ENCODE assay signal across 7 mouse cellular contexts in genomic region chr10:80140666-80141035, GRCm38 (mm10). TPM values are rescaled to one million over a fixed set of nuclear protein-coding genes. Genes with fewer than 3 reads are reported as not detected.
A peak's percentile ranks its signal among the peaks of the same experiment; 100 is the strongest.
DNase-seq lines count a peak whose midpoint lies in the region; ATAC-seq lines count a peak whose summit lies in the region.

Gene Cbarp, minus strand, starts transcription at chr10:80140835.

- no peaks in the 10 kb centered on the region for H3K9me3 ChIP-seq in lung, embryonic 16.5 days (ENCODE audit: control insufficient read depth, low read length)
- H3K9me3 ChIP-seq in embryonic facial prominence, embryonic 12.5 days, result no peaks in the 10 kb centered on the region
- no peaks in the 10 kb centered on the region for H3K9me3 ChIP-seq in intestine, embryonic 15.5 days
- H3K9me3 ChIP-seq in midbrain, embryonic 13.5 days, result no peaks in the 10 kb centered on the region

- peaks cover 30% of the 10 kb centered on the region for H3K27me3 ChIP-seq in lung, embryonic 16.5 days (ENCODE audit: control insufficient read depth, insufficient read depth, low read depth, low read length)
- H3K27me3 ChIP-seq in embryonic facial prominence, embryonic 12.5 days, result peaks cover 29% of the 10 kb centered on the region
- peaks cover 16% of the 10 kb centered on the region for H3K27me3 ChIP-seq in intestine, embryonic 15.5 days (replicated peaks)
- peaks cover 14% of the 10 kb centered on the region for H3K27me3 ChIP-seq in midbrain, embryonic 13.5 days

- no peak for ATAC-seq in lung, embryonic 16.5 days (ENCODE audit: low read depth)
- no peak for ATAC-seq in embryonic facial prominence, embryonic 12.5 days (ENCODE audit: insufficient number of reproducible peaks, insufficient read depth, low FRiP score, low TSS enrichment)
- ATAC-seq in intestine, embryonic 15.5 days, result no peak
- ATAC-seq in midbrain, embryonic 13.5 days, result no peak

- WGBS in lung, embryonic 16.5 days, result 61% methylated on average over 10 of the region's 10 CpGs
- WGBS in embryonic facial prominence, embryonic 12.5 days, result 79% methylated on average over 10 of the region's 10 CpGs
- WGBS in intestine, embryonic 15.5 days, result 64% methylated on average over 10 of the region's 10 CpGs
- 77% methylated on average over 5 of the region's 10 CpGs for WGBS in midbrain, embryonic 13.5 days

- peak within 1 kb of the TSS; percentile 96 for H3K4me2 ChIP-seq in lung, embryonic 16.5 days (ENCODE audit: low read depth, low read length)
- peak within 1 kb of the TSS; percentile 92 for H3K4me2 ChIP-seq in embryonic facial prominence, embryonic 12.5 days (replicated peaks)
- H3K4me2 ChIP-seq in intestine, embryonic 15.5 days (replicated peaks), result peak within 1 kb of the TSS; percentile 98
- peak within 1 kb of the TSS; percentile 90 for H3K4me2 ChIP-seq in midbrain, embryonic 13.5 days (replicated peaks)

- H3K4me1 ChIP-seq in lung, embryonic 16.5 days (replicated peaks; ENCODE audit: control insufficient read depth, insufficient read depth, low read length), result peaks cover 36% of the 10 kb centered on the region
- peaks cover 37% of the 10 kb centered on the region for H3K4me1 ChIP-seq in embryonic facial prominence, embryonic 12.5 days
- peaks cover 63% of the 10 kb centered on the region for H3K4me1 ChIP-seq in intestine, embryonic 15.5 days (replicated peaks)
- H3K4me1 ChIP-seq in midbrain, embryonic 13.5 days (replicated peaks), result peaks cover 80% of the 10 kb centered on the region

- peak within 1 kb of the TSS; percentile 78 for H3K27ac ChIP-seq in lung, embryonic 16.5 days (ENCODE audit: low read length)
- H3K27ac ChIP-seq in embryonic facial prominence, embryonic 12.5 days, result peak within 1 kb of the TSS; percentile 82
- peak within 1 kb of the TSS; percentile 90 for H3K27ac ChIP-seq in intestine, embryonic 15.5 days
- peak within 1 kb of the TSS; percentile 95 for H3K27ac ChIP-seq in midbrain, embryonic 13.5 days

- peak within 1 kb of the TSS; percentile 58 for H3K9ac ChIP-seq in lung, embryonic 16.5 days (ENCODE audit: low read length)
- H3K9ac ChIP-seq in embryonic facial prominence, embryonic 12.5 days, result peak within 1 kb of the TSS; percentile 40; the same call in 1 of the 2 replicates
- peak within 1 kb of the TSS; percentile 40 for H3K9ac ChIP-seq in intestine, embryonic 15.5 days
- peak within 1 kb of the TSS; percentile 98; the same call in 1 of the 2 replicates for H3K9ac ChIP-seq in midbrain, embryonic 13.5 days (replicated peaks)

- no peak for DNase-seq in lung, postnatal 25 days (ENCODE audit: low spot score)
- no peak for DNase-seq in cerebellum, postnatal 14 days
- DNase-seq in B cell, adult 2 months, result no peak

- H3K4me3 ChIP-seq in lung, embryonic 16.5 days (ENCODE audit: low read length), result peak within 1 kb of the TSS; percentile 83
- peak within 1 kb of the TSS; percentile 81 for H3K4me3 ChIP-seq in embryonic facial prominence, embryonic 12.5 days
- H3K4me3 ChIP-seq in intestine, embryonic 15.5 days (replicated peaks), result peak within 1 kb of the TSS; percentile 79
- H3K4me3 ChIP-seq in midbrain, embryonic 13.5 days (replicated peaks), result peak within 1 kb of the TSS; percentile 83

- H3K36me3 ChIP-seq in lung, embryonic 16.5 days (ENCODE audit: control insufficient read depth, insufficient read depth, low read length), result peaks cover 16% of the 10 kb centered on the region
- peaks cover 23% of the 10 kb centered on the region for H3K36me3 ChIP-seq in embryonic facial prominence, embryonic 12.5 days
- peaks cover 21% of the 10 kb centered on the region for H3K36me3 ChIP-seq in intestine, embryonic 15.5 days
- H3K36me3 ChIP-seq in midbrain, embryonic 13.5 days, result peaks cover 31% of the 10 kb centered on the region

RNA-seq across cellular contexts. Expression of gene Cbarp, which starts in this region (rescaled TPM):
- polyA plus RNA-seq in lung, embryonic 16.5 days (2015; fragmentation: Nextera tagmentation; extraction: Ambion mirVana), result 3.9 and 5.6 TPM in 2 replicates
- polyA plus RNA-seq in embryonic facial prominence, embryonic 12.5 days (2016; fragmentation: Nextera tagmentation; extraction: Ambion mirVana), result 8.4 and 8.5 TPM in 2 replicates
- polyA plus RNA-seq in intestine, embryonic 15.5 days (2015; fragmentation: Nextera tagmentation; extraction: Ambion mirVana), result 4.8 and 5.1 TPM in 2 replicates
- 40.6 and 45.3 TPM in 2 replicates for polyA plus RNA-seq in midbrain, embryonic 13.5 days (2015; fragmentation: Nextera tagmentation; extraction: Ambion mirVana)

Comparison
In these comparisons a context has a peak if more than half of its experiments do, and no peak if none do; other contexts are left out.
1. H3K9ac ChIP-seq: peak in every context shown above with its lines; median percentile 98 in midbrain, embryonic 13.5 days; 58 in lung, embryonic 16.5 days; 40 in embryonic facial prominence, embryonic 12.5 days; 40 in intestine, embryonic 15.5 days.